Mouse (Mus musculus) forebrain, postnatal 0 days (tissue): ENCODE measurements at regions not wholly inside any gene's neighbourhood (a gene's known extent, or its start where the extent isn't known, plus 50 kb on each side); places are given as distances from the start of the nearest gene placed in this dataset.

Source experiments
- ATAC-seq: fragments of 200-750 bp; cut with Nextera tagmentation; 2 replicates; pipeline ENCODE4 v1.8.0; 2017; ENCODE audit warnings: mild to moderate bottlenecking, moderate library complexity
- DNase-seq: peaks from one replicate; pipeline ENCODE4 v3.0.0-alpha.2; 2015
- H3K27ac ChIP-seq: fragments of 300-500 bp; sonication (generic); 2 replicates; pipeline ENCODE4 v1.5.1; 2014; ENCODE audit warnings: low read depth, mild to moderate bottlenecking, antibody characterized with exemption, low read length, moderate library complexity, mixed read lengths
- H3K27me3 ChIP-seq: fragments of 300-500 bp; sonication (generic); 2 replicates; pipeline ENCODE4 v1.6.1; 2014; ENCODE audit warnings: mild to moderate bottlenecking, low read length, mixed read lengths; ENCODE audit not compliant: insufficient read depth
- H3K36me3 ChIP-seq: fragments of 300-500 bp; sonication (generic); 2 replicates; pipeline ENCODE4 v1.6.1; 2014; ENCODE audit warnings: mild to moderate bottlenecking, moderate library complexity; ENCODE audit not compliant: insufficient read depth
- H3K4me1 ChIP-seq: fragments of 300-500 bp; sonication (generic); 2 replicates; pipeline ENCODE4 v1.6.1; 2014; ENCODE audit warnings: antibody characterized with exemption; ENCODE audit not compliant: insufficient read depth
- H3K4me2 ChIP-seq: fragments of 300-500 bp; sonication (generic); 2 replicates; pipeline ENCODE4 v1.6.1; 2014; ENCODE audit warnings: low read depth, mild to moderate bottlenecking, moderate library complexity
- H3K4me3 ChIP-seq: fragments of 300-500 bp; sonication (generic); 2 replicates; pipeline ENCODE4 v1.5.1; 2014; ENCODE audit warnings: low read depth, low read length, mixed read lengths
- H3K9ac ChIP-seq: fragments of 300-500 bp; sonication (generic); 2 replicates; pipeline ENCODE4 v1.6.1; 2014; ENCODE audit warnings: mild to moderate bottlenecking
- H3K9me3 ChIP-seq: fragments of 300-500 bp; sonication (generic); 2 replicates; pipeline ENCODE4 v1.6.1; 2016; ENCODE audit warnings: low read length
- CTCF ChIP-seq: sonication (generic); IDR thresholded peaks from 2 replicates; pipeline ENCODE4 v1.5.1; 2016; ENCODE audit warnings: antibody characterized with exemption, control low read depth, low read depth
- WGBS: fragments of 180-500 bp; shearing (Covaris S2); extraction: QIAGEN DNeasy Blood & Tissue Kit; methylation state at CpG from one replicate; pipeline ENCODE4 v1.1.7; 2014; 5-methylcytosine and 5-hydroxymethylcytosine counted together

DNA sequence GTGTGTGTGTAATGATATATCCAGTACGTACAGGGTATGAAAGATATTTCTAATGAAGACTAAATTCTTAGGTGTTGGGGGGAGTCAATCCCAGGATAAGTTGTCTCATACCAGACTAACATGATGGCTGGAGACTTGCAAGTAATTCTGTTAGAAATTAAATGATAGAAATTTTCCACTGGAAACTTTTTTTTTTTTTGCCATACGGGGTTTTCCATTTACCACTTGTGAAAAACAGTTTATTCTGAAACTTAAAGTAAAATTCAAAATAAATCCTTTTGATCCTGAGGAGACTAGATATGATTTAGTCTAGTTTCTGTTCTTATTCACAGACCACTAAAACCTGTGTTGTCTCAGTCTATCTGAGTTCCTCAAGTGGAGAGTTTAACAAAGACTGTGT is 119.5 kb upstream of the Mmadhc start:
- H3K27me3 ChIP-seq: no peaks in the 10 kb centered on the region
- no peaks in the 10 kb centered on the region for H3K36me3 ChIP-seq
- no peak for TF ChIP-seq CTCF
- H3K4me2 ChIP-seq: no peak overlapping the region
- H3K27ac ChIP-seq: no peak overlapping the region
- no peak overlapping the region for H3K9ac ChIP-seq
- no peaks in the 10 kb centered on the region for H3K4me1 ChIP-seq
- whole genome bisulfite sequencing: 86% methylated on average over 2 of the region's 2 CpGs
- no peaks in the 10 kb centered on the region for H3K9me3 ChIP-seq
- no peak for ATAC-seq
- H3K4me3 ChIP-seq: no peak overlapping the region
- DNase-seq: no peak

- H3K4me1 ChIP-seq: no peaks in the 10 kb centered on the region
- no peaks in the 10 kb centered on the region for H3K36me3 ChIP-seq
- 24% methylated on average over 4 of the region's 4 CpGs for WGBS
- DNase-seq (no peak), ATAC-seq (peak; percentile 32; the same call in 1 of the 2 replicates)
- H3K27me3 ChIP-seq: no peaks in the 10 kb centered on the region
- H3K9me3 ChIP-seq: no peaks in the 10 kb centered on the region
- H3K4me2 ChIP-seq: no peak overlapping the region
- H3K4me3 ChIP-seq: no peak overlapping the region
- H3K9ac ChIP-seq: no peak overlapping the region
- H3K27ac ChIP-seq: no peak overlapping the region
- TF ChIP-seq CTCF: no peak
These were observed 109.3 kb upstream of the Mmadhc start for GRCm38 (mm10) chr2:50405932-50406331.

GRCm38 (mm10) chr2:50403106-50403505 is 106.5 kb upstream of the Mmadhc start:
- no peak for TF ChIP-seq CTCF
- Histone ChIP-seq H3K27ac (no peak overlapping the region), H3K4me3 (no peak overlapping the region), H3K27me3 (no peaks in the 10 kb centered on the region), H3K9me3 (no peaks in the 10 kb centered on the region), H3K4me1 (no peaks in the 10 kb centered on the region), H3K9ac (no peak overlapping the region), H3K36me3 (no peaks in the 10 kb centered on the region), H3K4me2 (no peak overlapping the region)
- DNase-seq (no peak), ATAC-seq (no peak)
- 92% methylated on average over 6 of the region's 6 CpGs for WGBS

GRCm38 (mm10) chr2:50398576-50398975 is 102.0 kb upstream of the Mmadhc start:
- ATAC-seq (no peak), DNase-seq (peak; percentile 10)
- no peak for TF ChIP-seq CTCF
- Histone ChIP-seq H3K27me3 (no peaks in the 10 kb centered on the region), H3K4me3 (no peak overlapping the region), H3K27ac (no peak overlapping the region), H3K4me1 (no peaks in the 10 kb centered on the region), H3K9ac (no peak overlapping the region), H3K9me3 (no peaks in the 10 kb centered on the region), H3K36me3 (no peaks in the 10 kb centered on the region), H3K4me2 (no peak overlapping the region)
- WGBS: 65% methylated on average over 5 of the region's 5 CpGs

- no peak overlapping the region for H3K4me2 ChIP-seq
- no peak overlapping the region for H3K4me3 ChIP-seq
- TF ChIP-seq CTCF: no peak
- H3K27ac ChIP-seq: no peak overlapping the region
- peak; percentile 32 for DNase-seq
- H3K27me3 ChIP-seq: no peaks in the 10 kb centered on the region
- no peaks in the 10 kb centered on the region for H3K36me3 ChIP-seq
- 20% methylated on average over 16 of the region's 16 CpGs for WGBS
- no peaks in the 10 kb centered on the region for H3K4me1 ChIP-seq
- peak; percentile 51; the same call in 1 of the 2 replicates for ATAC-seq
- H3K9me3 ChIP-seq: no peaks in the 10 kb centered on the region
- no peak overlapping the region for H3K9ac ChIP-seq
These were observed 81.2 kb upstream of the Mmadhc start for GRCm38 (mm10) chr2:50377609-50378413.

GRCm38 (mm10) chr2:50373626-50374025 is 77.0 kb upstream of the Mmadhc start:
- H3K4me3 ChIP-seq: no peak overlapping the region
- H3K4me1 ChIP-seq: no peaks in the 10 kb centered on the region
- no peaks in the 10 kb centered on the region for H3K36me3 ChIP-seq
- no peaks in the 10 kb centered on the region for H3K27me3 ChIP-seq
- H3K9me3 ChIP-seq: no peaks in the 10 kb centered on the region
- no peak overlapping the region for H3K9ac ChIP-seq
- no peak overlapping the region for H3K4me2 ChIP-seq
- WGBS: 25% methylated on average over 2 of the region's 2 CpGs
- no peak overlapping the region for H3K27ac ChIP-seq
- ATAC-seq: no peak
- no peak for TF ChIP-seq CTCF
- no peak for DNase-seq

GRCm38 (mm10) chr2:50373006-50373405 is 76.4 kb upstream of the Mmadhc start:
- no peak for TF ChIP-seq CTCF
- Histone ChIP-seq H3K4me3 (no peak overlapping the region), H3K27ac (no peak overlapping the region), H3K9ac (no peak overlapping the region), H3K27me3 (no peaks in the 10 kb centered on the region), H3K4me2 (no peak overlapping the region), H3K36me3 (no peaks in the 10 kb centered on the region), H3K9me3 (no peaks in the 10 kb centered on the region), H3K4me1 (0 out of 2 replicates have a peak, but pooled peaks cover 5% of the 10 kb centered on the region)
- WGBS: 94% methylated on average over 7 of the region's 7 CpGs
- DNase-seq (no peak), ATAC-seq (no peak)
